Mouse (Mus musculus) gastrocnemius, postnatal 36 days (tissue): Measurements from ENCODE around the gene Zfp120. TPM values are rescaled to one million over a fixed set of nuclear protein-coding genes. Genes with fewer than 3 reads are reported as not detected.
"Not testable (repeated sequence)": the region's sequence is repeated elsewhere in the genome, so short reads cannot be mapped to it uniquely, and the experiment has no call there.

Experiments used
- DNase-seq, 2 experiments: peaks; one replicate each; pipeline ENCODE4 v3.0.0; 2022
- intact Hi-C: fragments of 180-260 bp; cut with DNase I; formaldehyde crosslinking; loops from one replicate; pipeline ENCODE4 v1.15.1; 2025
- long read RNA-seq, 2 experiments: library from polyadenylated mRNA; stranded (forward); transcript quantifications; one replicate each; pipeline ENCODE4 v2.0.0; 2021
- total RNA-seq, 2 experiments: library from RNA; stranded (reverse); gene quantifications; 2 replicates each; pipeline ENCODE4 v1.2.3; 2021

Gene Zfp120
- 1 to 10 TPM; 4.6 to 6.7 TPM for total RNA-seq
- long read RNA-seq, experiment 1, full-length matches to known transcripts: 2 of 6 reads
- long read RNA-seq, experiment 1, partial matches to known transcripts: 2 of 6 reads
- long read RNA-seq, experiment 1, other reads (novel, unspliced or antisense): 2 of 6 reads
- long read RNA-seq, experiment 2, full-length matches to known transcripts: 11 of 13 reads
- long read RNA-seq, experiment 2, partial matches to known transcripts: 1 of 13 reads
- long read RNA-seq, experiment 2, other reads (novel, unspliced or antisense): 1 of 13 reads

DNA sequence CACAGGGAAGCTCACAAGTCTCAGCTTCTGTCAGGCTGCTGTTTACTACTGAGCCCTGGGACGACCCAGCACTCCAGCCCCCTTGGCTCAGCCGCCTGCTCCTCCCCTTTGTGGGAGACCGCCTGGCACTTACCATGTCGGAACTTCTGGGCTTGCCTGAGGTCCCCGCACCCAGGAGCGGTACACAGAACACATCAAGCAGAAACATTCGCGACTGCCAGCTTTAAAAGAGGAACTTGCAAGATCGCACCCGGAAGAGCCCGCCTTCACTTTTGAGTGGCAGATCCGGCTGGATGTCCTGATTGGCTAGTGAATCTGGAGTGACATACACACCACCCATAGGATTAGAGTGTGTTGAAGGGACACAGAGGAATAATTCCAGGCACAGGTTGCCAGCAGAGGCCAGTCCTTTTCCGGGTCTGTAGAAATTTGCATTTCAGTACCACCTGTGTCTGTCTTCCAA is at the start of gene Zfp120:
Gene Zfp120, minus strand, starts transcription at position 274 of the 463 bp plus-strand sequence.
- intact Hi-C loops: no loop called here
- DNase-seq: peak; percentile 73 to 77

DNA sequence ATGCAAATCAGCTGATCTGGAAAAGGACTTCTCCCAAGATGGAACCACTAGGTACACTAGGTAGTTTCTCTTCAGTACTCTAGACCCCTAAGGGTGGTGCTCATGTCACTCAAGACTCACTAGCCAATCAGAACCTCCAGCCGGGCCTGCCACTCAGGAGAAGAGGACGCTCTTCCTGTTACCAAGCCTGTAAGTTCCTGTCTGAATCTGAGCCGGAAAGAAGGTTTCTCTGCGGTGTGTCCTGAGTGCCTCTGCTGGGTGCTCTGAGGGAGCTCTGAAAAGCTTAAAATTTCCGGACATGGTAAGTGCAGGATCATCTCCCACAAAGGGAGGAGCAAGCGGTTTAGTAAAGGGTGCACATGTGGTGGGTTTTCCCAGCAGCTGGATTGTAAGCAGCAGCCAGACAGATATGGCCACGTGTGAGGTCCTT is 45.1 kb upstream of the Zfp120 start, which contains the start of gene Gm14139:
Gene Gm14139, plus strand, starts transcription at position 186 of the 430 bp plus-strand sequence.
- intact Hi-C loops, DNase-seq: not testable (repeated sequence)

DNA sequence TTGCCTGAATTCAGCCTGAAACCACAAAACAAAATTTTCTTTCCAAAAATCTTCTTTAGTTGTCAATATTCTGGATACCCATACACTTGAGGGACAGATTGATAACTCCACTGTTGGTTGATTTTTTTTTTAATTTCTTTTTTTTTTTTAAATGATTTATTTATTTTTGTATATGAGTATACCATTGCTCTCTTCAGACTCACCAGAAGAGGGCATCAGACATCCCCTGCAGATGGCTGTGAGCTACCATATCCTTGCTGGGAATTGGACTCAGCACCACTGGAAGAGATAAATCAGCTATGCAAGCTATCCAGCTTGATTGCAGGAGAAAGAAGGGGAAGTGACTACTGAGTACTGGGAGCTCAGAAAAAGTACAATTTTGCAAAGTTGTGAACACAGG is 44.5 kb upstream of the Zfp120 start:
- DNase-seq, intact Hi-C loops: not testable (repeated sequence)

DNA sequence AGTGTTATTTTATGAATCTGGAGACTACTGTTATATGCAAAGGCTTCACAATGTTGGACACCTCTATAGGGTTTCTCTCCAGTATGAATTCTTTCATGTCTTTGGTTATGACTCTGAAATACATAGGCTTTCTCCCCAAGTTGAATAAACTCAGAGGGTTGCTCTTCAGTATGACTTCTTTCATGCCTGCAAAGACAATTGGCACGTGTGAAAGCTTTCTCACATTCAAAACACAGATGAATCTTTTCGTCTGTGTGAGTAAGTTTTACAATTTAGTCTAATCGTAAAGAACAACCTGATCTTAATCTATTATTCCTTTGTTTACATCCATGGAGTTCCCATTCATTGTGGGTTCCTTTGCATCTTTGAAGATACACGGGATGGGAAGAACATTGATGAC is 43.1 kb upstream of the Zfp120 start, which contains the start of gene Gm10770:
Gene Gm10770, minus strand, starts transcription at position 101 of the 400 bp plus-strand sequence.
- intact Hi-C loops, DNase-seq: not testable (repeated sequence)

DNA sequence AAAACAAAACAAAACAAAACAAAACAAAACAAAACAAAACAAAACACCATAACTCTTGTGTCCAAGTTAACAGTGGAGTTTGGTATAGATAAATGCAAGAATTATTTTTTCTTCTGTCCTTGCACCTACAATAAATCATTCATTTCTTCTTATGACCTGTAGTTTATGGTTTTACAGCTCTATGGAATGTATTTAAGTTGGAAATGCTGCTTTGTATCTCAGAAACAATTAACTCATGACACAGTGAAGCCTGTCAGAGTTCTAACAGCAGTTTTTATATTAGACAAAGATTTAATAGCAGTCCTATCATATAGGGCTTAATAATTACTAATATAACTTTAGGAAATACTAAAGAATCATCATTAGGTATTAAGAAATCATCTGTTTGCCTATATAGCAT is 37.3 kb upstream of the Zfp120 start:
- intact Hi-C loops: no loop called here
- no peak for DNase-seq

DNA sequence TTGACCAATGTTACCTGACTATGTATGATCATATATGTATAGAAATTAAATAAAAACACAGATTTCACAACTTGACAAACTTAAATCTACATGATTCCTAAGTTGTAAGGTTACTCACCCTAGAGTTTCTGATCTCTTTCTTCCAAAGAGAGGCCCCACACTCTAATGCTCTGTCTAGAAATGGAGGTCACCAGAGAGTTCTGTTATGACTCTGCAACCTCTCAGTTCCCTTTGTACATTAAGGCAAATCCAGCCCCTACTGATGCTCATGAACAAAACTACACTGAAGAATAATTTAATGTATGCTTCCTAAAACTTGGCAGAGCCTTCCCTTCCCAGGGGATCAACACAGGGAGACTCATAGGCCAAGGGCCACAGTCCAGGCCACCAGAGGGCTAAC is 30.2 kb upstream of the Zfp120 start:
- no peak for DNase-seq
- intact Hi-C loops: no loop called here

DNA sequence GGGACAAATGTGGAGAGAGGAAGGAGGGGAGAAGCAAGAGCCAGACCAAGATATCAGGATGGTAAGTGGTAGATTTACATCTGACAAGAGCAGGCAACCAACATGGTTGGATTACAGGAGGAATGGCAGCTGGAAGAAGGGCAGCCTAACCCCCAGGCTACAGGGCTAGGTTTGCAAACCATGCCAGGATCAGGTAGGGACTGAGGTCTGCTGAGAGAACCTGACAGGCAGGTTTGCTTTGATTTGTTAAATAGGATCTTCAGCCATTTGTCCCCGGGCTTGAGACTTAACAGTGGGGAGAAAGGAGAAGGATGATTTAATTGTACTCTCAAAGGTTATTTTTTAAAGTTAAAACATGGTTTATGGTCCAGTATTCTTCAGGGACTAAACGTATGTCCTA is 3.7 kb downstream of the Zfp120 start:
- no peak for DNase-seq
- intact Hi-C loops: no loop called here

DNA sequence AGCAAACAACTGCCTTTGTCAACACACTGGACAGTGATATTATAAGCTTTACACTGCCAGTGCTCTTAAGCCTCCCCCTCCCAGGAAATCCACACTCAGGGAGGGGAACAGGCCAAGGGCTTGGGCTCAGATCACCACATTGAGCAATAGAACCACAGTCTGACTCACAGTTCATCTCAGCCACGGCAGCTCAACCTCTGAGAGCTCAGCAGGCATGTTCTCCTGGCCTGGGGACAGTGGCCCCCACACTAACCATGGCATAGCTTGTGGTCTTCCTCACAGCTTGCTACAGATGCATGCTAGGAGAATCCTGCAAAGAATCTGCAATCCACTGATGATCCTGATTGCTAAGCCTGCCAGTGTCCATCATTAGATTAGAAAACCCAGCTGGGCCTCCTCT is 4.5 kb downstream of the Zfp120 start:
- intact Hi-C loops: not testable (repeated sequence)

DNA sequence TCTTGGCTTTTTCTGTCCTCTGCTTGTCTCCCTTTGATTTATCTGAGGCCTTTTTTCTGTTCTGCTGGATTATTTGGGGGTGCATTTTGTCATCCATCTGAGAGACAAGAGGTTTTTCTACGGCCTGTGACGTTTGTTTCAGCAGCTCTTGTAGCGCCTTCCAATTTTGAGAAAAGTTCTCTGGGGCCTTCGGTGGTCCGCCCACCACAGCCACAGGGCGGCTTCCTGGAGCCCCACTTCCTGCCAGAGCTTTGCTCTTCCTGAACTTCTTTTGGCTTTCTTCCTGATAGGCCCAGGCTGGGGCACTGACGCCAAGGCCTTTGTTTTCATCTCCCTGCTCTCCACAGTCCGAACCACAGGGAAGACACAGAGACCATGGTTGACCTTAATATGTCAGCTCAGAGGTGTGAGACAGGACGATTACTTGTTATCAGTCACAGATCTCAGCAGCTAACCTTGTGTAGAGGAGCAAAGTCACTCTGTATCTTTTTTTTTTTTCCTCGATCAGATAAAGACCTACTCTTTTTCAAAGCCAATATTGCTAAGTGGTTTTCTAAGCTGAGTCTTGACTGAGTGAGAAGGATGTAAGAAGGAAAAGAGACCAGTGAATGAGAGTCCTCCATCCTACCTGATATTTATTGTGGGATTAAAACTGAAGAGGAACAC is 25.1 kb downstream of the Zfp120 start:
- intact Hi-C loops: no loop called here
- DNase-seq: no peak

More for the DNA sequence above, 4.5 kb downstream of the Zfp120 start:
- DNase-seq: not testable (repeated sequence)

DNA sequence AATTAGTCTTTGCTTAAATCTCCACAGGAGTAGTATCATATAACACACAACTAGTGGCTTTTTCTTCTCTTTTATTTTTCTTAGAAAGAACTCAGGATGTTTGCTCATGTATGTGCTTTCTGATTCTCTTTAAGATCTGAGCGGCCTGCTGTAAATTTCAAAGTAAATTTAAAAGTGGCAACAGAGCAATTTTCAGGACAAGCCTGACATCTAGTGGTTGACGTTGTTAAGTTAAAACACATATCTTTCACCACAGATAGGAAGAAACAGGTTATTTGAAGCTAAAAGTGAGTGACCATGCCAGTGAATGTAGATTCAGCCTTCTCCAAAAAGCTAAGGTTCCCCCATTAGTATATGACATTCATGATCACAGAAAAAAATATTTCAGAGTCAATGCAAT is 36.9 kb downstream of the Zfp120 start:
- intact Hi-C loops, DNase-seq: not testable (repeated sequence)

Other genes starting within 250 kb of the Zfp120 start
- gene Gm10770, start 43.0 kb upstream of the Zfp120 start, total RNA-seq: not detected
- gene Gm14139, start 45.0 kb upstream of the Zfp120 start, total RNA-seq: not detected
- gene Zfp937, start 81.4 kb upstream of the Zfp120 start, total RNA-seq: 1 to 10 TPM; 1.3 to 1.4 TPM
- gene Gm21994, start 118.9 kb upstream of the Zfp120 start, total RNA-seq: 1 to 10 TPM; 1.2 to 2.9 TPM
- under 1 TPM in 1 of 2 experiments, not detected in 1; 0.07 TPM for gene Gm14124, start 120.8 kb upstream of the Zfp120 start, total RNA-seq
- 1 to 10 TPM in 1 of 2 experiments, not detected in 1; 1.9 TPM for gene Gm10130, start 187.0 kb upstream of the Zfp120 start, total RNA-seq
- gene 3300002I08Rik, start 226.1 kb upstream of the Zfp120 start, total RNA-seq: 1 to 10 TPM; 1.3 to 1.4 TPM